Mouse (Mus musculus): ENCODE results near the gene Gm28308. TPM values are rescaled to one million over a fixed set of nuclear protein-coding genes. Genes with fewer than 3 reads are reported as not detected.

Gm28308 gene
- polyA plus RNA-seq, 1 experiment from 2014 or later, result not detected

DNA sequence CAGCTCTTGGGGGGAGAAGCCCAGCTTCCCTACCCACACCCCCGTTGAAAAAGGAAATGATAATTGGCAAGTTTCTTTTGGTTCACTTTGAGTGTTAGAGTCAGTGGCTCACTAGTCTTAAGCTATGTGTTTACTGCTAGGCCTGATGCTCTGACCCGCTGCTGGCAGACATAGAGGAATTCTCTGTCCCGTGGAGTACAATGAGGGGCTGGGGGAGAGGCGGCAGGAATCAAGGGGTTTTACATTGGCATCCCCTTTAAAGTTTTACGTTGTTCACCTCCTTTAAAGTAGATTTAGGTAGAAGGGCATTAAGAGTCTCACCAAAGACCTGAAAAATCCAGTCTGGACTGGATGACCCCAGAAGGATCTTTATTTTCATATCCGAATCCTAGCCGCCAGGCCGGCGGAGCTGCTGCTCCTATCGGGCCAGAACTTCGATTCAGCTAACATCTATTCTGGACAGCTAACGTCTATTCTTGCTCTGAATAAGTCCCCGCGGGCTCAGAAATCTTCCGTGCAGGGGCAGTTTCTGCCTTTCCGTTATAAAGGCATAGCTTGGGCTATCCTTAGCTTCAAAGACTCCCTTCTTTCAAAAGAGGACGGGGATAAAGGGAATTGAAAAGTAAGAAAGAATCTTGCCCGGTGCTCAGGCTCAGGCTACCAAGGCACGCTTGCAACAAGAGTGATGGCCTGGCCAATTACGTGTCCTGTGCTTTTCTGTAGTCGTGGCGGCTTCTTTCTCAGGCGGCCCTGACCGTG is 39.1 kb upstream of the Gm28308 start:
- no peak for DNase-seq (ENCODE audit: low spot score)
- WGBS, result 2% methylated on average over 24 of the region's 24 CpGs
- H3K9me3 ChIP-seq, result no peaks in the 10 kb centered on the region
- no peak overlapping the region for H3K27ac ChIP-seq (replicated peaks)
- no peaks in the 10 kb centered on the region; the same call in 1 of the 2 replicates for H3K4me1 ChIP-seq
- peaks cover 100% of the 10 kb centered on the region for H3K27me3 ChIP-seq (replicated peaks; ENCODE audit: low read depth, poor library complexity, severe bottlenecking)
- H3K4me3 ChIP-seq, result no peak overlapping the region
- H3K36me3 ChIP-seq (replicated peaks), result no peaks in the 10 kb centered on the region

DNA sequence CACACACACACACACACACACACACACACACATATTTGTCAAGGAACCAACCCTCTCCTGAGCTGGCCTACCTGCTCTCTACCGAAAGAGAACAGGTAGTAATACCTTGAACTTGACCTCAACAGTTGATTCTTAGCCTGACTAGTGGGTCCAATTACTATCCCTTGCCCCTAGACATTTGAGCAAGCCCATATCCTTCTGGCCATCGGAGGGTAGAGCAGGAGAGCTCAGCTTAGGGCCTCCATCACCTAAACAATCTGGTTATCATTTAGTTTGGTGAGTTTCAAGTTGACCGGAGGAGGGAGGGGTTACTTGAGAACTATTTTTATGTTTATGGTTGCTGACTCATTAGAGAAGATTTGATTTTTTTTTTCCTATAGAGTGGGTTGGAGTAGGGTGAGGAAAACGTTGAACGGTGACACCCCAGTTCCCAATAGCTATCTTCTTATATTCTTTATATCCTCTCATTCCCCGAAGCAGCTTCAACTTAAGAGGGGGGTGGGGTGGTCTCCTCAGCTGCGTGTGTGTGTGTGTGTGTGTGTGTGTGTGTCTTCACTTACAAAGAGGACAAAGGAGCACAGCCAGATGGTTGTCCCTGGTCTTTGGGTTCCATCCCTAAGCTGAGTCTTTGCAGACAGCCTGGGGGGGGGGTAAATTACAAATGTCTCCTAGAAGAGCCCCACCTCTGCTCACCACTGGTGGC is 38.2 kb upstream of the Gm28308 start:
- H3K27me3 ChIP-seq (replicated peaks; ENCODE audit: low read depth, poor library complexity, severe bottlenecking), result peaks cover 100% of the 10 kb centered on the region
- H3K9me3 ChIP-seq, result no peaks in the 10 kb centered on the region
- WGBS, result 9% methylated on average over 7 of the region's 7 CpGs
- no peak overlapping the region for H3K4me3 ChIP-seq
- H3K27ac ChIP-seq (replicated peaks), result no peak overlapping the region
- no peaks in the 10 kb centered on the region for H3K36me3 ChIP-seq (replicated peaks)
- peaks cover 2% of the 10 kb centered on the region for H3K4me1 ChIP-seq
- DNase-seq (ENCODE audit: low spot score), result no peak

DNA sequence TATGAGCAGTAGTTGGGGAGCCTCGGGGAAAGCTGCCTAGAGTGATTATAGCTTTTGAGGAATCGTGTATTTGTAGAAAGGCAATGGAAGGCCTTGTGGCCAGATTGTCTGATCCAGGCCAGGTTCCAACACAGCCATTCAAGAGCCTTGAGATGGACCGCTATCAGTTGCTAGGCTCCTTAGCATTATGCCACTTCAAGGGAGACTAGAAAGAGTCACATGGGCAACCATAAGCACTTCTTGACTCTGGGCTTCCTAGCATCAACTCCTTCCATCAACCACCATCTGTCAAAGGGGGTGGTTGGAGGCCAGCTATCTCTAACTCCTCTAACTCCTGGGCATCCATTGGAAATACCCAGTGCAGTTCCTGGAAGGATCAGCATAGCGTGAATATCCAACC is 36.7 kb upstream of the Gm28308 start:
- no peak for DNase-seq (ENCODE audit: low spot score)
- WGBS, result 3% methylated on average over 4 of the region's 4 CpGs
- peaks cover 100% of the 10 kb centered on the region for H3K27me3 ChIP-seq (replicated peaks; ENCODE audit: low read depth, poor library complexity, severe bottlenecking)
- no peak overlapping the region for H3K4me3 ChIP-seq
- peaks cover 10% of the 10 kb centered on the region for H3K4me1 ChIP-seq
- no peaks in the 10 kb centered on the region for H3K36me3 ChIP-seq (replicated peaks)
- no peak overlapping the region for H3K27ac ChIP-seq (replicated peaks)
- no peaks in the 10 kb centered on the region for H3K9me3 ChIP-seq

DNA sequence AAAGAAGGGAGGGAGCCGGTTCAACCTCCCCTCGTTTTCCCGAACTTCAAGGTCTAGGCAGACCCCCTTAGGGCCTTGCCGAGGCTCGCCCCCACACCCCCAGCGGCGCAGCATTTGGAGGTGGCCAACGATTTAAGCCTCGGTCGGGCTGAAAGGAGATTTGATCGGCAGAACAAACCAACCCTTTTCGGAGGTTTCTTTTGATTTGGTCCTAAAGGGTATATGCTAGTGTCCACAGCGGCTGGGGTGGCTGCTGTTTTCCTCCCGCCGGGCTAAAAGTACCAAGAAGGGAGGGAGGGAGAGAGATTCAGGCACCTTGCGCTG is 36.2 kb upstream of the Gm28308 start:
- Histone ChIP-seq H3K36me3 (replicated peaks) (no peaks in the 10 kb centered on the region), H3K4me3 (no peak overlapping the region), H3K27ac (replicated peaks) (no peak overlapping the region), H3K27me3 (replicated peaks; ENCODE audit: low read depth, poor library complexity, severe bottlenecking) (peaks cover 100% of the 10 kb centered on the region), H3K9me3 (no peaks in the 10 kb centered on the region), H3K4me1 (peaks cover 10% of the 10 kb centered on the region)
- no peak for DNase-seq (ENCODE audit: low spot score)
- WGBS, result under 1% methylated on average over 16 of the region's 16 CpGs

DNA sequence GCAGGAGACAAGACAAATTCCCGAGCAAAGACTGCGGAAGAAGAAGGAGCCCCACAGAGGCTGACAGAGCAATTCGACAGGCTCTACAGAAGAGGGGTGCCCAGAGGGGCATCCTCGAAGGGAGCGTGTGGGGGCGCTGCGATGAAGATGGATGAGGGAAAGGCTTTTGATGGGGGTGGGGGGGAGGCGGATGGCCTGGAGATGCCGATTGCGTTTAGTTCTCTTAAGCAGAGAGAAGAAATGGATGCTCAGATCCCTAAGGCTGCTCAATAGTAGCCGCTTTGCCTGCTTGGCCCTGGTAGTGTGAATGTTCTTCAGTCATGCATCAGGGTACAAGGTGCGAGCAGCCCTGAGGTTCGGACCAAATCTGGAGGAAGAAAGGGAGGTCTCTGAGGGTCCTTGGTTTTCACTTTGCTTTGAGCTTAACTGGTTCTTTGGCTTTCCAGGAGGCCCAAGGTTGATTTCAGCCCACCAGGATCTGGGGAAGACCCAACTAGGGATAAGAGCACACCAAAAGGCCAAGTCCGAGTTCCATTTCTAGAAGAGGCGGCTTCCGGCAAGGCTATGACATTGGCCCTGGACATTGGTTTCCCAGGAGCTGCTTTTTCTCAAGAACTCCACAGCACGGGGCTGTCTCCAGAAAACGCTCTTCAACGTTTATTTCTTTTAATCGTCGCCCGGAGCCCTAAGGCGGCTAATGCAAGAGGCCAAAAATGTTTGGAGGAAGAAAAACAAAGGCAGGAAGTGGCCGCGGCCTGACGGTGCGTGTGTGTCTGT is 35.7 kb upstream of the Gm28308 start:
- peaks cover 12% of the 10 kb centered on the region for H3K4me1 ChIP-seq
- no peak overlapping the region for H3K27ac ChIP-seq (replicated peaks)
- H3K36me3 ChIP-seq (replicated peaks), result no peaks in the 10 kb centered on the region
- no peaks in the 10 kb centered on the region for H3K9me3 ChIP-seq
- peaks cover 100% of the 10 kb centered on the region for H3K27me3 ChIP-seq (replicated peaks; ENCODE audit: low read depth, poor library complexity, severe bottlenecking)
- H3K4me3 ChIP-seq, result no peak overlapping the region
- no peak for DNase-seq (ENCODE audit: low spot score)
- WGBS, result under 1% methylated on average over 27 of the region's 27 CpGs

DNA sequence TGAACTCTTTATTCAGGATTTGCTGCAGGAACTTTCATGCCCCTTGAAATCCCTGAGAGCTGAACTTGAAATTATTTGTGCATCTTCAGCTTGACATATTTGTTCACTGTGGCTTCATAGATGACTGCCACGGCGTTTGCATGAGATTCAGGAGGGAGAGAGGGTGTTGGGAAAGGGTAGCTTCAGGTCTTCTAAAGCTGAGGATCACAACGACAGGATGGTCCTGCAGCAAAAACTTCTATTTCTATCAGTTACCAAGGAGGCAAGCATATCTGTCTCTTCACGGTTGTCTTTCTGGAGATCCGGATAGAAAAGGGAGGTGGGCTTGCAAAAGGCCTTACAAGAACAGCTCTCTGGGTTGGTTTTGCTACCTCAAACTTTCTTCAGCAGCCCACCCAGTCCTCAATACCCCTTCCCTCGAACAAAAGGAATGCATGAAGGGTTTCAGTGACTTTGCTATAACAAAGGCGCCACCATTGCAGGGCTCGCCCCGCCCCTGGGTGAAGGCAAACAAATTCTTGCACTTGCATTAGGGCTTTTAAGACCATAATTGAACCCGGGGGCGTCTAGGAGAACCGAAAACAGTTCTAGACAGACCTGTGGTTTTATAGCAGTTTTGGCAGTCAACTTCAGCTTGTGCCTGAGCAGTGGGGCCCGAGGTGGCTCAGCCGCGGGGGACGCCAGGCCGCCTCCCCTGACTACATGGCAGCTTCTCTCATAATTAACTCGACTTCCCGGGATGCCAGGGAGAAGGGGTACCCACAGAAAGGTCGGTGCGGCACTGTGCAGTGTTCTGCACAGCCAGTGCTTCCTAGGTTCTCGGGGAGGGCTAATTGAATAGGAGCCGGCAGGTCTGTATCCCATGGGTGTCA is 34.9 kb upstream of the Gm28308 start:
- no peak for DNase-seq (ENCODE audit: low spot score)
- H3K27me3 ChIP-seq (replicated peaks; ENCODE audit: low read depth, poor library complexity, severe bottlenecking), result peaks cover 100% of the 10 kb centered on the region
- no peak overlapping the region for H3K4me3 ChIP-seq
- H3K9me3 ChIP-seq, result no peaks in the 10 kb centered on the region
- peaks cover 15% of the 10 kb centered on the region for H3K4me1 ChIP-seq
- 2% methylated on average over 23 of the region's 23 CpGs for WGBS
- H3K27ac ChIP-seq (replicated peaks), result no peak overlapping the region
- no peaks in the 10 kb centered on the region for H3K36me3 ChIP-seq (replicated peaks)

DNA sequence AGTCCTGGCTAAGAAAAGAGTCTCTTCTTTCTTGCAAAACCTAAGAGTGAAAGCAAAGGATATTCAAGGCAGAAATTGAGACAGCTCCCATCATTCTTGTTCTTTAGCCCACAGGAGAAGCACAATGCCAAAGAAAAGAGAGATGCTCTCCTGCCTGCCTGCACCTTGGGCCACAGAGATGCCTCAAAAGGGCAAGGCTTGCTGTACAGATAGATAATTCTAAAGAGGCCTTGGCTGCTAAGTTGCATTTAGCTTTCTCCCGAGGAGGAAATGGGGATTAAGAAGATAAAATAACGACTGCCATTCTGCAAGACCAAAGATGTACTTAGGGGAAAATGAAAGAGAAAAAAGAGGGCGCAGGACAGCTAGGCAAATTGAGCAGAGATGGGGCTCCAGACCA is 33.8 kb upstream of the Gm28308 start:
- H3K27ac ChIP-seq (replicated peaks), result no peak overlapping the region
- H3K4me1 ChIP-seq, result peaks cover 15% of the 10 kb centered on the region
- DNase-seq (ENCODE audit: low spot score), result no peak
- peaks cover 100% of the 10 kb centered on the region for H3K27me3 ChIP-seq (replicated peaks; ENCODE audit: low read depth, poor library complexity, severe bottlenecking)
- no peaks in the 10 kb centered on the region for H3K36me3 ChIP-seq (replicated peaks)
- no peaks in the 10 kb centered on the region for H3K9me3 ChIP-seq
- no peak overlapping the region for H3K4me3 ChIP-seq
- WGBS, result 4% methylated on average over 3 of the region's 3 CpGs

DNA sequence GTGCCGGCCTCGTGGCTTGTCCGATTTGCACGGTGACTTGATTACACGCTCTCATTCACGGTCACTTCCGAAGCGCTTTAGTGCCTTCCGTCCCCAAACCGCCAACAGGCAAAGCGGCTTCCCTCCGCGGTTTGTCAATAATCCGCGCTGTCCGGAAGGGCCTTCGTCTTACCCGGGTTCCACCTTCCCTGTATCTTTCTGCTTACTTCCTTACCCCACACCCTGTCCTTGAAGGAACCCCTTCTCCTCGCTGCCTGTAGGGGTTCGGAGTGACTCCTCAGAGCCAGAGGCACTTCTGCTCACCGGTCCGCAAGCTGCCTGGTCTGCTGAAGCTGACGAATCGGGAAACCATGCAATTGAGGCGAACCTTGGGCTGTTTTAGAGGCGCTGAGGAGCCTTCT is 33.3 kb upstream of the Gm28308 start:
- no peak overlapping the region for H3K4me3 ChIP-seq
- peaks cover 100% of the 10 kb centered on the region for H3K27me3 ChIP-seq (replicated peaks; ENCODE audit: low read depth, poor library complexity, severe bottlenecking)
- H3K9me3 ChIP-seq, result no peaks in the 10 kb centered on the region
- H3K4me1 ChIP-seq, result peaks cover 15% of the 10 kb centered on the region
- under 1% methylated on average over 26 of the region's 26 CpGs for WGBS
- H3K27ac ChIP-seq (replicated peaks), result no peak overlapping the region
- no peak for DNase-seq (ENCODE audit: low spot score)
- no peaks in the 10 kb centered on the region for H3K36me3 ChIP-seq (replicated peaks)

DNA sequence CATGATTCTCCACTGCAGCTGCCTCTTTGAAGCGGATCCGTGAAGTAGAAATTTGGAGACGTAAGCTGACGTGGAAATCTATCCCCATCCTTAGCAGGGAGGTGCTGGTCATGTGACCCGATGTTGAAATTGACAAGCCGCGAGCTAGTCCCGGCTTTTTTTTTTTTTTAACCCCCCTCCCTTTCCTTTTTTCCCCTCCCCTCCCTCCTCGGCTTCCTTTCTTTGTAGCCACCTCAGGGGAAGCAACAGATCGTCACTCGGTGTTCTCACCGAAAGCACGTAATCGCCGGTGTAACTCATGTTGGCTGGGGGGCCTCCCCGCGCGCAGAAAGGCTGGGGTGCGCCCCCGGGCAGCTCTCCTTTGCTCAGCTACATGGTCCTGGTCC is 32.6 kb upstream of the Gm28308 start, which contains the start of gene Hoxa11:
Gene Hoxa11, minus strand, starts transcription at position 54 of the 386 bp plus-strand sequence.
- no peak within 1 kb of the TSS for H3K27ac ChIP-seq (replicated peaks)
- under 1% methylated on average over 20 of the region's 20 CpGs for WGBS
- peaks cover 100% of the 10 kb centered on the region for H3K27me3 ChIP-seq (replicated peaks; ENCODE audit: low read depth, poor library complexity, severe bottlenecking)
- no peak for DNase-seq (ENCODE audit: low spot score)
- no peaks in the 10 kb centered on the region for H3K36me3 ChIP-seq (replicated peaks)
- H3K4me1 ChIP-seq, result peaks cover 15% of the 10 kb centered on the region
- no peak within 1 kb of the TSS for H3K4me3 ChIP-seq
- H3K9me3 ChIP-seq, result no peaks in the 10 kb centered on the region

DNA sequence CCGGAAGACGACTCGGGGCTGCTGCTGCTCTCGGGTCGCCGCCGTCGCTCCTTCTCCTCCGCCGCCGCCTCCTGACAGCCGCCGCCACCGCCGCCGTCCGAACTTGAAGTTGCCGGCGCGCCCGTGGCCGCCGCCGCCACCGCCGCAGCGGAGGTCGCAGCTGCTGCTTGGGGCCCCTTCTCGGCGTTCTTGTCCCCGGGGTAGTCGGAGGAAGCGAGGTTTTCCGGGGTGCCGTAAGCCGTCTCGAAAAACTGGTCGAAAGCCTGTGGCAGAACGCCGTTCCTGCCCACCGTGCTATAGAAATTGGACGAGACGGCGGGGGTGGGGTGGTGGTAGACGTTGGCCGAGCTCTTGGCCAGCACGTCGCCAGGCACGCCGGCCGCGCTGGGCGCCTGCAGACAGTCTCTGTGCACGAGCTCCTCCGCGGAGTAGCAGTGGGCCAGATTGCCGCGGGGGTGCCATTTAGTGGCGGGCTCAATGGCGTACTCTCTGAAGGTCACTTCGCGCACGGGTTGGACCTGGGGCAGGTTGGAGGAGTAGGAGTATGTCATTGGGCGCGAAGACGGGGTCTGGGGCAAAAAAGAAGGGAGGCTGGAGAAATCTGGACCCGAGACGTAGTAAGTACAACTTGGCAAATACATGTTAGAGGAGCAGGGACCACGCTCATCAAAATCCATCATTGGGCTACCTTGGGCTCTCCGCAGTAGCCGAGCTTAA is 32.1 kb upstream of the Gm28308 start:
- WGBS, result under 1% methylated on average over 71 of the region's 71 CpGs
- Histone ChIP-seq H3K27me3 (replicated peaks; ENCODE audit: low read depth, poor library complexity, severe bottlenecking) (peaks cover 100% of the 10 kb centered on the region), H3K4me3 (no peak overlapping the region), H3K27ac (replicated peaks) (no peak overlapping the region), H3K9me3 (no peaks in the 10 kb centered on the region), H3K4me1 (peaks cover 15% of the 10 kb centered on the region), H3K36me3 (replicated peaks) (no peaks in the 10 kb centered on the region)
- DNase-seq (ENCODE audit: low spot score), result no peak

DNA sequence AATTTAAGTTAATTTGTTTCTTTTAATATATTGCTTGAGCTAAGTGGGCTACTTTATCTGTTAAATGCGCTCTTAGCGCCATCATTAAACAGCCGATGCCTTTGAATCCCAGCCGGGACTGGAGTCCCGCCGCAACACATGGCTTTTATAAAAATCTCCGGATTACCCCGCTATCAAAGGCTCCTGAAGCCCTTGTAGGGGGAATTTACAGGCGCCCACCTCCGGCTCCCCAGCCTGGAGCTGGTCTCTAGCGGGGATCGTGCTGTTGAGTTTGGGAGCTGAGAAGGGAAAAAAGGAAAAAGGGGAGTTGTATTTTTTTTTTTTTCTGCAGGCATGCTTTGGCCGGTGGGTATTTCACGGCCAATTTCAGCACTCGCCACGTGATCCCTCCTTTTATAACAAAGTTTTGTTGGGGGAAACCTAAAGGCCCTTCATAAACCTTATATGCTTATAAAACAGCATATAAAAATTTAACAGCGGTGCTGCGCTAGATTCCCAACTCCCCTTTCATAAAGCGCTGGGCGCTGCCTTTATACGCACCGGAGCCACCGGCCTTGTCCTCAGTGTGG is 31.4 kb upstream of the Gm28308 start:
- no peak overlapping the region for H3K4me3 ChIP-seq
- WGBS, result 1% methylated on average over 23 of the region's 23 CpGs
- DNase-seq (ENCODE audit: low spot score), result no peak
- H3K27ac ChIP-seq (replicated peaks), result no peak overlapping the region
- H3K36me3 ChIP-seq (replicated peaks), result no peaks in the 10 kb centered on the region
- H3K9me3 ChIP-seq, result no peaks in the 10 kb centered on the region
- peaks cover 15% of the 10 kb centered on the region for H3K4me1 ChIP-seq
- peaks cover 100% of the 10 kb centered on the region for H3K27me3 ChIP-seq (replicated peaks; ENCODE audit: low read depth, poor library complexity, severe bottlenecking)

Measured in embryonic facial prominence, embryonic 10.5 days (tissue).